Mouse (Mus musculus): ENCODE measurements around the gene Ube2d1. TPM values are rescaled to one million over a fixed set of nuclear protein-coding genes. Genes with fewer than 3 reads are reported as not detected.

The Ube2d1 gene
- 19.2 and 20.5 TPM in 2 replicates for total RNA-seq (2021)
- long read RNA-seq, experiment 1, transcript Ube2d1-201 (7 exons, 1,431 nt): major isoform, 7 of 8 reads
- long read RNA-seq, experiment 1, partial matches to known transcripts: 1 of 8 reads
- long read RNA-seq, experiment 1, other reads (novel, unspliced or antisense): 0 of 8 reads
- long read RNA-seq, experiment 2, transcript Ube2d1-201 (7 exons, 1,431 nt): major isoform, 5 of 6 reads
- long read RNA-seq, experiment 2, partial matches to known transcripts: 0 of 6 reads
- long read RNA-seq, experiment 2, other reads (novel, unspliced or antisense): 1 of 6 reads

GRCm38 (mm10) chr10:71285126-71285580 is at the start of gene Ube2d1:
Gene Ube2d1, minus strand, starts transcription at chr10:71285262.
- peak; percentile 94 for DNase-seq

DNA sequence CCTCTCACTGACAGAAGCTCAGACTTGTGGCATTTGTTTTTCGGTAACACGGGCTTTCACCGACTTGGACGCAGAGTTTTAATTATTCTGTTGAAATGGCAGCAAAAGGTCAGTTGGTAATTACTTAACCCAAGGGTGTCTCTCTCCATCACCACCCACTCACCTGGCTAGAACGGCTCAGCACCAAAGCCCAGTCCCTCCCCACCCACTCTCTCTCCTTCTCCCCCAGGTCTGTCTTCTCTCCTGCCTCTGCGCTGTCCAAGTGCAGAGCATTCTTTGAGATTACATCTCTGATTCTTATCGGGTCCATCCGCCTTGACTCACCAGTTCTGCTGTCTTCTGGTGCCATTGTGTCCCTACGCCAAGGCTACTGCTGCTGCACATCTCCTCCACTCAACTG is 47.8 kb upstream of the Ube2d1 start:
- no peak for DNase-seq

DNA sequence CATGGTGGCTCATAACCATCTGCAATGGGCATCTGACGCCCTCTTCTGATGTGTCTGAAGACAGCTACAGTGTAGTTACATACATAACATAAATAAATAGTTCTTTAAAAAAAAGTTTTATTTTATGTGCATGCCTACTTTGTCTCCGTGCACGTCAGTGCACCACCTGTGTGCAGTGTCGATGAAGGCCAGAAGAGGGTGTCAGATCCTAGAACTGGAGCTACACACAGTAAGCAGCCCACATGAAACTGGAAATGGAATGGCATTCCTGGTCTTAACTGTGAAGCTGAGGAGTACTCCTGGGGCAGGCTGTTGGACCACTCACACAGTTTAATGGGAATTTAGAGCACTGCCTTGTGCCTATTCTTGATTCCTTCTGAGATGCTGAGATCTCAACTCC is 47.3 kb upstream of the Ube2d1 start:
- no peak for DNase-seq

GRCm38 (mm10) chr10:71331908-71332307 is 46.8 kb upstream of the Ube2d1 start:
- DNase-seq: no peak

DNA sequence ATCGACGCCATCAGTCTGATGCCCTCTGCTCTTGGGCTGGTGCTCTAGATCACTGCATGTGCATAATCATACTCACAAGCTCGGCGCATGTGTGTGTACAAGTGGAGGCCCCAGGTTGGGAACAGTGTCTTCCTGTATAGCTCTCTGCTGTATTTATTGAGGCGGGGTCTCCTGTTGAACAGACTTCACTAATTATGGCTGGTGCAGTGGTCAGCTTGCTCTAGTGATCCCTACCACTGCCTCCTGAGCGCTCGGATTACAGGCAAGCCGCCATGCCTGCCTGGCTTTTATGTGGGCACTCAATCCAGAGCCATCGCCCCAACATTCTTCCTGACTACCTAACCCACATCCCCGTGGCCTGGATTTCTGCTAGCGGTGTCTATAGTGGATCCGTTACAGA is 45.0 kb upstream of the Ube2d1 start:
- DNase-seq: no peak

DNA sequence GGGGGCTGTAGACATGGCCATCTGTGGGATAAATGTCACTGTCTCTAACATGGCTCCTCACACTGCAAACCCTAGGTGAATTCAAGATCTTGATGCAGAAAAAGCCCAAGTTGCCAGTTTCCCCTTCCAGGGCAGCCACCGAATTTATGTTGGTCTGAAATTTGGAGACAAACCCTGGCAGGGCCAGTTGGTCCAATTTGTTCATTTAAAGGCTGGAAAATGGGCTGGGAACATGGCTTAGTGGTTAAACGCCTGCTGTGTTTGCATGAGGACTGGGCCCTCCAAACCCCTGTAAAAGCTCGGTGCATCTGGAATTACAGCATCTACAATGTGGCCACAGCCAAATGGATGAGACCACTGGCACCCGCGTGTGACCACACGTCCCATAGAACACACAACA is 44.2 kb upstream of the Ube2d1 start:
- DNase-seq: no peak

DNA sequence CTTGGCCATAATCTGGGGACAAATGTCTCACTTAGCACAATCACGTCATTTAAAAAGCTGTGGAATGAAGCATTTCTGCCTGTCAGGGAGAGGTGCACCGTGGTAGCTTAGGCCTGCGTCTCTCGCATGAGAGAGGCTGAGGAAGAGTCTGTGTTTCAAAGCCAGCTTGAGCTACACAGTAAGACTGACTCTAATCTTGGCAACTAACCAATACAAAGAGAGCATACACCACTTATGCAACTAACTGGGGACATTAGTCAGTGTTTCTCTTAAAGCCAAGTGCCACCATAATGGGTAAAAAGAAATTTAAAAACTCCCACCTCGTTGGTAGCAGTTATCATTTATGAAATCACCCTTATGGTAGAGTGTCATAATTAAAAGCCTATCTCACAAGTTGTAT is 43.8 kb upstream of the Ube2d1 start:
- no peak for DNase-seq

DNA sequence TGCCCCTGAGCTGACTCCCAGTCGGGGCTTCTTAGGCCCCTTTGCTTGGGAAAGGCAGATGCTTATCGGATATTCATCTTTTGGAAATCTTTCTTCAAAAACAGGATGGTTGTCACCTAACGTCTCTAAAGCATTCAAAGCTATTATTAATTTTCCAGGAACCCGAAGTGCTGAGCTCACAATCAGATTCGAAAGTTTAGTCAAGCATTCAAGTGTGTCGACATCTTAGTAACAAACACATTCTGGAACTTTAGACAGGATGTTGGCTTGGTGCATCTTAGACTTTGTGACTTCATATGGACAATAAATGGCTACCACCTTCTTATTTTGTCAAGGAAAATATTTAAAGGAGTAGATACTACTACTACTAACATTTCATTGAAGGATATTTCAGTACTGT is 43.3 kb upstream of the Ube2d1 start:
- no peak for DNase-seq

GRCm38 (mm10) chr10:71327386-71327785 is 42.3 kb upstream of the Ube2d1 start:
- DNase-seq: no peak

- DNase-seq: peak; percentile 77
These were observed 41.7 kb upstream of the Ube2d1 start for GRCm38 (mm10) chr10:71326789-71327188.

GRCm38 (mm10) chr10:71326123-71326522 is 41.1 kb upstream of the Ube2d1 start:
- DNase-seq: no peak

DNA sequence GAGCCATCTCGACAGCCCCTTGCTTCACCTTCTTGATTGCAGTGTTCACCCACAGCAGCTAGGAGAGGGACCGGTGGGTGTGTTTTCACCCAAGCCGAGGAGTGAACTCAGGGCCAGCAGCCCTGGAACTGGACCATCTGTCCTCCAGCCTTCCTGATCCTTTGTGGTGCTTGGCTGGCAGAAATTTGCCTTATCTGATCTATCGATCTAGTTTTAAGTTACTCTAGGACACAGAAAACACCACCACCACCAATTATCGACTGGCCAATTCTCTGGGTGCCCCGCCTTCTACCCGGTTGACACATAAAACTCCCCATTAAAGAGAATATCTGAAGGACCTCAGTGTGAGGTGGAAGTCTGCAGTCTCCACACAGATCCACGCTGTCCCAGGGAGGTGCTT is 38.6 kb upstream of the Ube2d1 start:
- no peak for DNase-seq

DNA sequence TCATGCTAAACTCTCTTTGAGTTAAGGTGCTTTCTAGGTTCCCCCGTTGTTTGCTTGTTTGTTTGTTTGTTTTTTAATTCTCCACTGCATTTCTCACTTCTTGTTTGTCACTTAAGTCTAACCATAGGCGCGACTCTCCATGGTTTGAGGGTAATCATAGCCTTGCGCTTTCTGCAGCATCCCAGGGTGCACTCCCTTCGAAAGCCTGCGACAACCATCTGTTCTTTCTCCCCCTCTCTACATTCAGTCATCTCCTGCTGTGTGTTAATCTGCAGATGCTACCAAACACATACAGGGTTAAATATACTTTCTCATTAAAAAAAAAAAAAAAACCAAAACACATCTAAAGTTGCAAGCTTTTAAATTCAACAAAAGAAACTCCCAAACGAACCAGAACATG is 31.4 kb upstream of the Ube2d1 start:
- no peak for DNase-seq

GRCm38 (mm10) chr10:71316056-71316455 is 31.0 kb upstream of the Ube2d1 start:
- DNase-seq: no peak

GRCm38 (mm10) chr10:71314596-71314995 is 29.5 kb upstream of the Ube2d1 start:
- DNase-seq: no peak

DNA sequence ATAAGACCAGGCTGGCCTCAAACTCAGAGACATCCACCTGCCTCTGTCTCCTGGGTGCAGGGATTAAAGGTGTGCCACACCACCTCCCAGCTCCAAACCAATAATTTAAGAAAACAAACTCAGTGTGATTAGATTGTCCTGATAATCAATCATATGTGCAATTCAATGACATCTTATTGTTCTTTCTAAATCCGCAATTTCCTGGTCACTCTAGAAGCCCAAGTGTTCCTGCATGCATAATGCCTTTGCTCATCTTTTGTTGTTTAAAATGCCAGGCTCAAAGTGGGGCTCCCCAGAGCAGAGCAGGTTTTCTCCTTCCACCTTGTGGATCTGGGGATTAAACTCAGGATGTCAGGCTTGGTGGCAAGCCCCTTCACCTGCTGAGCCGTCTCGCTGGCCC is 25.2 kb upstream of the Ube2d1 start:
- no peak for DNase-seq

GRCm38 (mm10) chr10:71308199-71308598 is 23.1 kb upstream of the Ube2d1 start:
- DNase-seq: no peak

DNA sequence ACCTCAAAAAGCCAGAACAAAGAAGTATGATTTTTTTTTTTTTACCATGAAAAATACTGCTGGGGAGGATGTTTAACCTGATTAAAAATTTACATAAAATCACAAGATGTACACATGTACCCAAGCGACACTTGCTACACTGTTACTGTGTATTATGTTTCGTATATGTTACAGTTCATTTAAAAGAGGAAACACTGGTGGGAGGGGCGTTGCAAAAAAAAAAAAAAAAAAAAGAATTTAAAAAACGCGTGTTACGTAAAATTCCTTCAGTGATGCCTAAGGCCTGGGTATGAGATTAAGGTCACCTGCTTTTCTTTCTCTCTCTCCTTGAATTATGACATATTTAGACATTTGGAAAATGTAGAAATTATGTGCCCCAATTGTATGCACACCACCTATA is 21.7 kb upstream of the Ube2d1 start:
- DNase-seq: no peak

DNA sequence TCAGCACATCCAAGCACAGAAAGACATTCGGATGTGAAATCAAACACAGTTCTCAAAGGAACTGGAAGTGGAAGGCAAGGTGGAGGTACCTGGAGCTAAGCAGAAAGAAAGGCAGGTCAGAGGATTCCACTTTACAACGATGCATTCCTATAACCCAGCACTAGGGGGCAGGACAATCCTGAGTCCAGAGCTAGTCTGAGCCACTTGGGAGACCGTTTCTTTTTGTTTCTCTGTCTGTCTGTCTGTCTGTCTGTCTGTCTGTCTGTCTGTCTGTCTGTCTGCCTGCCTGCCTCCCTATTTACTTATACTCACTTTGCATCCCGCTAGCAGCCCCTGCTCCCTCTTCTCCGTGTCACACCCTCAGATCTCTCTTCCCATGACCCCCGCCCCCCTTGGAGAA is 21.1 kb upstream of the Ube2d1 start:
- peak; percentile 52 for DNase-seq

GRCm38 (mm10) chr10:71302490-71302889 is 17.4 kb upstream of the Ube2d1 start:
- no peak for DNase-seq

DNA sequence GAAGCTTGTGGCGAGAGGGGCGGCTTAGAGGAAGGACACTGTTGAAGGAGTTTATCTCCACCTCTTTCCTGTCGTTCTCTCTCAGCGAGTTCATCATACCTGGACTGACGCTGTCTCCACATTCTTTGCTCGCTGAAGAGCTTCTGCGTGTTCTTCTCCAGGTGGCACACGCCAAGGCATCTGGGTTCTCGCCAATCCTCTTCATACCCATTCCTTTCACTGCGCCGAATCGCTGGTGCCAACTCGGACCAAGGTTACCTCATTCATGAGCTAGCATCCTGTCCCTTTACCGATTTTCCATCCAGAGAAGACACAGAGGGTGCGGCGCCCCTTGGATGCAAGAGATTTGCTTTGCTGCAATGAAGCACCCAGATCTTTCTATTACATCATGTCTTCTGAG is 15.1 kb upstream of the Ube2d1 start:
- no peak for DNase-seq

DNA sequence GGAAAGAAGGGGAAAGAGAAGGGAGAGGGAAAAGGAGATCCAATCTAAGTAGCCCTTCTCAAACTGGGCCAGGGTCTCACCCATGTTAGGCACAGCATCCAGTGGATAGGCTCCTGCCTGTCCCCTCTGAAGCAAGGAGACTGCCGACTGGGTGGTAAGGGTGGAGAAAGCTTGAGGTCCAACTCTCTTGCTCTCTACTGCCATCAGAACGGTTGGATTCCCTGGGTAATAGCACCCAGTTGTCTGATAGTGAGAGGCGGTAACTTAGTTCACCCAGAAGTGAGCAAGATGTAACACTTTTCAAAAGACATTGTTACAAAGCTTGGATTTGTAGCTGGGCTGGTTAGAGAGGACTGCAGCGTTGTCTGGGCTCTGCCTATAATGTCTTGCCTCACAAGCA is 8.2 kb upstream of the Ube2d1 start:
- DNase-seq: no peak

- DNase-seq: no peak
These were observed 7.2 kb upstream of the Ube2d1 start for GRCm38 (mm10) chr10:71292254-71292653.

- no peak for DNase-seq
These were observed 6.7 kb upstream of the Ube2d1 start for GRCm38 (mm10) chr10:71291801-71292200.

GRCm38 (mm10) chr10:71291179-71291661 is 6.2 kb upstream of the Ube2d1 start:
- no peak for DNase-seq
